Mouse (Mus musculus) G1E (cell line): ENCODE results near the gene Mks1. TPM values are rescaled to one million over a fixed set of nuclear protein-coding genes. Genes with fewer than 3 reads are reported as not detected.
"Not testable (repeated sequence)": the region's sequence is repeated elsewhere in the genome, so short reads cannot be mapped to it uniquely, and the experiment has no call there.

ENCODE experiments used
- ATAC-seq: 2 replicates; pipeline ENCODE4 v1.8.0; 2016; ENCODE audit warnings: mild to moderate bottlenecking; ENCODE audit not compliant: insufficient number of reproducible peaks, poor library complexity, low FRiP score, severe bottlenecking; ENCODE audit errors: extremely low read depth
- DNase-seq: peaks from one replicate; pipeline ENCODE4 v3.0.0; 2012; ENCODE audit warnings: low spot score
- H3K27me3 ChIP-seq: 2 replicates; pipeline ENCODE4 v1.6.1; 2012; ENCODE audit warnings: mild to moderate bottlenecking, low read length, inconsistent platforms; ENCODE audit not compliant: insufficient read depth
- H3K36me3 ChIP-seq: replicated peaks from 2 replicates; pipeline ENCODE3; 2012; ENCODE audit warnings: mild to moderate bottlenecking, inconsistent platforms
- H3K4me1 ChIP-seq: 2 replicates; pipeline ENCODE4 v1.6.1; 2012; ENCODE audit warnings: low read depth, low read length, inconsistent platforms, mixed read lengths; ENCODE audit not compliant: insufficient read depth
- H3K4me3 ChIP-seq: 2 replicates; pipeline ENCODE4 v1.5.1; 2012; ENCODE audit warnings: low read depth, mild to moderate bottlenecking, inconsistent platforms, low read length, moderate library complexity, mixed read lengths
- H3K9me3 ChIP-seq: replicated peaks from 2 replicates; pipeline ENCODE4 v1.6.1; 2012; ENCODE audit warnings: inconsistent platforms
- CTCF ChIP-seq: IDR thresholded peaks from 2 replicates; pipeline ENCODE4 v1.5.1; 2012; ENCODE audit warnings: low read depth, low read length, inconsistent platforms, mixed read lengths
- GATA1 ChIP-seq: IDR thresholded peaks from 2 replicates; pipeline ENCODE4 v1.6.1; 2012; ENCODE audit warnings: borderline replicate concordance, low read length, inconsistent platforms, mixed read lengths
- GATA2 ChIP-seq: IDR thresholded peaks from 2 replicates; pipeline ENCODE4 v1.6.1; 2012; ENCODE audit warnings: low read depth, low read length, inconsistent platforms, borderline replicate concordance
- POLR2AphosphoS5 ChIP-seq: IDR thresholded peaks from 2 replicates; pipeline ENCODE4 v1.6.1; 2012; ENCODE audit warnings: low read depth, low read length, inconsistent platforms; ENCODE audit not compliant: insufficient replicate concordance
- TAL1 ChIP-seq: conservative IDR thresholded peaks from 2 replicates; pipeline ENCODE4 v1.6.1; 2012; ENCODE audit warnings: low read depth, low read length, inconsistent platforms, mixed read lengths
- polyA plus RNA-seq: library from polyadenylated mRNA; stranded (reverse); fragments of >175 nt; gene quantifications from 2 replicates; pipeline ENCODE4 v1.2.3, GENCODE M21; 2012
- total RNA-seq, 2 experiments: library from RNA; stranded (forward) in 1 of 2; stranded (reverse) in 1 of 2; fragments of 200-1000 nt in 1 of 2; fragments of >200 nt in 1 of 2; fragmentation: Nextera tagmentation in 1 of 2; gene quantifications; 2 replicates each; pipeline ENCODE4 v1.2.3; 2014 to 2017

Mks1 gene
- total and polyA plus RNA-seq, 3 experiments, result 2.7 to 6.1 (median 3.7) TPM

GRCm38 (mm10) chr11:87846968-87847600 lies 5.9 kb upstream of the Mks1 start:
- no peaks in the 10 kb centered on the region for H3K4me1 ChIP-seq
- TF ChIP-seq GATA2, result no peak
- TF ChIP-seq POLR2AphosphoS5, result no peak
- TF ChIP-seq TAL1, result no peak
- TF ChIP-seq CTCF, result no peak
- no peak for TF ChIP-seq GATA1
- no peak for DNase-seq
- H3K9me3 ChIP-seq, result no peaks in the 10 kb centered on the region
- ATAC-seq, result no peak
- peaks cover 3% of the 10 kb centered on the region; the same call in 1 of the 2 replicates for H3K27me3 ChIP-seq
- no peak overlapping the region for H3K4me3 ChIP-seq
- no peaks in the 10 kb centered on the region for H3K36me3 ChIP-seq

- DNase-seq (no peak), ATAC-seq (no peak)
- Histone ChIP-seq H3K4me1 (peaks cover 3% of the 10 kb centered on the region; the same call in 1 of the 2 replicates), H3K9me3 (no peaks in the 10 kb centered on the region), H3K4me3 (no peak overlapping the region), H3K36me3 (no peaks in the 10 kb centered on the region), H3K27me3 (peaks cover 3% of the 10 kb centered on the region; the same call in 1 of the 2 replicates)
- TF ChIP-seq GATA1 (no peak), TAL1 (no peak), GATA2 (no peak), POLR2AphosphoS5 (no peak), CTCF (no peak)
Observed at GRCm38 (mm10) chr11:87847884-87848283, 5.1 kb upstream of the Mks1 start.

GRCm38 (mm10) chr11:87853597-87853954 lies 561 bp downstream of the Mks1 start:
- no peak for ATAC-seq
- Histone ChIP-seq H3K9me3 (no peaks in the 10 kb centered on the region), H3K36me3 (peaks cover 27% of the 10 kb centered on the region), H3K4me1 (peaks cover 8% of the 10 kb centered on the region), H3K27me3 (peaks cover 3% of the 10 kb centered on the region; the same call in 1 of the 2 replicates), H3K4me3 (peak overlapping the region; percentile 72)
- no peak for DNase-seq
- TF ChIP-seq CTCF (no peak), TAL1 (no peak)

GRCm38 (mm10) chr11:87854550-87854949 lies 1.5 kb downstream of the Mks1 start:
- peaks cover 28% of the 10 kb centered on the region for H3K36me3 ChIP-seq
- ATAC-seq (no peak), DNase-seq (no peak)
- peaks cover 8% of the 10 kb centered on the region for H3K4me1 ChIP-seq
- no peak overlapping the region for H3K4me3 ChIP-seq
- peaks cover 3% of the 10 kb centered on the region; the same call in 1 of the 2 replicates for H3K27me3 ChIP-seq
- no peaks in the 10 kb centered on the region for H3K9me3 ChIP-seq
- TF ChIP-seq POLR2AphosphoS5 (no peak), TAL1 (no peak), CTCF (no peak), GATA1 (no peak), GATA2 (no peak)

- no peak for ATAC-seq
- peaks cover 7% of the 10 kb centered on the region; the same call in 1 of the 2 replicates for H3K27me3 ChIP-seq
- no peaks in the 10 kb centered on the region for H3K9me3 ChIP-seq
- TF ChIP-seq POLR2AphosphoS5 (no peak), TAL1 (no peak), GATA1 (no peak)
- no peak for DNase-seq
- no peak overlapping the region for H3K4me3 ChIP-seq
- no peaks in the 10 kb centered on the region for H3K4me1 ChIP-seq
- H3K36me3 ChIP-seq, result peaks cover 59% of the 10 kb centered on the region
Observed at GRCm38 (mm10) chr11:87859273-87859672, 6.3 kb downstream of the Mks1 start.

- ATAC-seq, result no peak
- Histone ChIP-seq H3K4me1 (no peaks in the 10 kb centered on the region), H3K27me3 (peaks cover 7% of the 10 kb centered on the region; the same call in 1 of the 2 replicates), H3K36me3 (peaks cover 59% of the 10 kb centered on the region), H3K9me3 (no peaks in the 10 kb centered on the region), H3K4me3 (no peak overlapping the region)
- no peak for TF ChIP-seq TAL1
- no peak for TF ChIP-seq CTCF
- TF ChIP-seq GATA2, result no peak
- TF ChIP-seq POLR2AphosphoS5, result no peak
- no peak for TF ChIP-seq GATA1
- no peak for DNase-seq
Observed at GRCm38 (mm10) chr11:87860426-87860825, 7.4 kb downstream of the Mks1 start.

GRCm38 (mm10) chr11:87862805-87863204 lies 9.8 kb downstream of the Mks1 start:
- Histone ChIP-seq H3K4me1 (no peaks in the 10 kb centered on the region), H3K36me3 (peaks cover 40% of the 10 kb centered on the region), H3K27me3 (peaks cover 7% of the 10 kb centered on the region; the same call in 1 of the 2 replicates), H3K4me3 (no peak overlapping the region), H3K9me3 (no peaks in the 10 kb centered on the region)
- DNase-seq, result no peak
- TF ChIP-seq CTCF (no peak), TAL1 (no peak), POLR2AphosphoS5 (no peak), GATA1 (no peak), GATA2 (no peak)
- no peak for ATAC-seq

GRCm38 (mm10) chr11:87866891-87867290 lies 13.9 kb downstream of the Mks1 start:
- not testable (repeated sequence) for H3K9me3 ChIP-seq, DNase-seq, H3K4me3 ChIP-seq, H3K4me1 ChIP-seq, ATAC-seq
- H3K27me3 ChIP-seq, result peaks cover 13% of the 10 kb centered on the region; the same call in 1 of the 2 replicates
- peaks cover 12% of the 10 kb centered on the region for H3K36me3 ChIP-seq
